Mouse (Mus musculus) retina, postnatal 1 day (tissue): ENCODE results near the gene Foxj1.

Experiments used
- DNase-seq: peaks from one replicate; pipeline ENCODE4 v3.0.0-alpha.2; 2012

Gene Foxj1

DNA sequence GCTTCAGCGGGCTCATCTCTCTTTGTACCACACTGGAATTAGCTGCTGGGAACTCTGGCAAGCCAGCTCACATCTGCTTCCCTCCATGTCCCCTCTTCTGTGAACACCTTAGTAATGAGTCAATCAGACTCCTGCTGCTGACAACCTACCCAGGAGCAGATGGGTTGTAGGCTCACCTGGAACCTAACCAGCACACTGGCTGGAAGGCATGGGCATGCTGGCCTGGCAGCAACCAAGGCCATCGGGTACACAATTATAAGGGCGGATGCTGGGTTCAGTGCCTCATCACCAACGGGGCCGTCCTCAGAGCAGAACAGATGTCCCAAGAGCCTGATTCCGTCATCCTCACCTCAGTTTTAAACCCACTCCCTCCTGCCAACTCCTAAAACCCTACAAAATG lies 36.6 kb downstream of the Foxj1 start:
- no peak for DNase-seq

DNA sequence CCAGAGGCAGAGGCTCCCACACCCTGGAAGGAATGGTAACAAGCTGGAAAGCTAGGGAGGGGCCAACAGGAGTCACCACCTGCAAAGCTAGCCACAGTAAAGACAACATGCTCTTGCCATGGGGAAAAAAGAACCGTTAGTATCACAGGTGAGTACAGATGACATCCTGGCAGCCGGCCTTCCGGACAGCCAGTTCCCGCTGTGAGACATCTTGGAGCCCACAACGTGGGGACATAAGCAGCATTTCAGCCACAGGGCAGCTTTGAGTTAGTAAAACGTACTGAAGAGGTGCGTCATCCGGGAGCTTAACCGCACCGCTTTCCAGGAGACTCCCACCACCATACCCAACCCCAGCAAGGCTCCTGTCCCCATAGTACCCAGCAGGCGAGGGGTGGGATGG lies 37.0 kb downstream of the Foxj1 start:
- no peak for DNase-seq

DNA sequence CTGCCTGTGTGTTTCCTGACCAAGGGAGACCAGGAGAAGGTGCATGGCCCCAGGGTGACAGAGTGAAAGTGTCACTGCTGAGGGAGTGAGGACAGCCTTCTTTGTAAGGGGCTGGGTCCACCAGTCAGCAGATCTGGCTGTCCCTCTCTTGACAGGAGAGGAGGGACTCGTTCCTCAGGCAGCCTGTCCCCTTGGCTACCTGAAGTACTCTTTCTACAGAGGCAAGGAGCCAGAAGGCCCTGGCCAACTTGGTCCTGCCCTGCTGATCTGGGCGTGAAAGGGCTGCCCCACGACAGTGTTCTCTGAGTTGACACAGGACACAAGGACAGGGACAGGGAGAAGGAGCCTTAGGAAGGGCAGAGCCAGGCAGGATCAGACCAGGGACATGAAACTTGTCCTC lies 38.2 kb downstream of the Foxj1 start:
- no peak for DNase-seq

GRCm38 (mm10) chr11:116296191-116296734 lies 38.9 kb downstream of the Foxj1 start:
- DNase-seq = no peak

DNA sequence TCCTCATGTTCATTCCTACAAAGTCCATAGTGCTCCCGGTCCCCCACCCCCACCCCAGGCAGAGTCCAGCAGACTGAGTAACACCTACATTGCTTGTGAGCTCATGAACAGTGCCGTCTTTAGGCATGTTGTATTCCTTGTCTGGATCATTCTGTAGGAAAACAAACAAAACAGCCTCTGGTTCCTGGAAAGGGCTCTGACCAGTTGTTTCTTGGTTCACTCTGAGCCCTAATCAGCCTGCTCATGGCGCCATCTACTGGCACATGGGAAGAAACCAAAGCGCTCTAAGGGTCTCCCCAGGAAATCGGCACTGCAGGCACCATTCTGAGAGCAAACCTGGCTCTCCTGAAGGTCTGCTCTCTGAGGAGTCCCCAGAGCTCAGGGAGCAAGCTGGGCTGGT lies 40.9 kb downstream of the Foxj1 start:
- DNase-seq = peak; percentile 83

DNA sequence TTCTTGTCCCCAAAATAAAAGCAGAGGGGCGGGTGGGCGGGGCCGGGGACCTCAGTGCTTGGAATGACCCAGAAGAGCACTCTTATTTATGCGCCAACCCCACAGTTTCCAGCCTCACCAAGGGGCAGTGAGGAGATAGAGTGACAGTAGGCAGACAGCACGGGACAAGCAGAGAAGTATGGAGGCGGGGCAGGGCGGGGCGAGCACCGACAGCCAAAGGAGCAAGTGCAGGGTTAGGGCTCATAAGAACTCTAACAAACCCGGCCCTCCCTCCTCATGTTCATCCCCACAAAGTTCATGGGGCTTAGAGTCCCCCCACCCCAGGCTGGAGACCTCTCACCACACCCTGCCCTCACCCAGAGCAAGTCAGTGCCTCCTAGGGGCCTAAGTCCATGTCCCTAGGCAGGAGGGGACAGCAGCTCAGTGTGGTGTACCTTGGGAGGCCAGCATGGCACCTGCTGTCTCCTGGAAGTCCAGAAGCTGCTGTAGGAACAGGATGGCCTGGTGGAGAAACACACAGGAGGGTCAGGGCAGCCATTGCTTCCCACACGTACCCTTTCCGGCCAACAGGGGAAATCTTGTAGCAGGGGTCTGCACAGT lies 41.6 kb downstream of the Foxj1 start:
- no peak for DNase-seq

DNA sequence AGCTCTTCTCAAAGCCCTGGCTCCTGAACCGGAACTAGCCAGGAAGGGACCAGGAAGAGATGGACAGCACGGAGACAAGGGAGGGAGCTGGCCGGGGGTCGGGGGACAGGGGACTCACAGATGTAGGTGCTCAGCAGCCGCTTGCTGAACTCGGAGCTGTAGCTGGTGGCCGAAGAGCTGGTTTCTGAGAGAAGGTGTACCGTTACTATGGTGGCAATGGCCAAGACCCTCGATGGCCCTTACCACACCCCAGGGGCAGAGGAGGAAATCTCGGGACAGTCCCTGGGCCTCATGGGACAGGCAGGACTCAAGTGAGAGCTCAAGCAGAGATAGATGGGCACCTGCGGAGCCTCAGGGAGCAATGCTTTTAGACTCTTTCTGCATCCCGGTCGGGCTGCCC lies 42.8 kb downstream of the Foxj1 start:
- no peak for DNase-seq

- DNase-seq = no peak
Observed at GRCm38 (mm10) chr11:116290556-116290955, 44.6 kb downstream of the Foxj1 start.

DNA sequence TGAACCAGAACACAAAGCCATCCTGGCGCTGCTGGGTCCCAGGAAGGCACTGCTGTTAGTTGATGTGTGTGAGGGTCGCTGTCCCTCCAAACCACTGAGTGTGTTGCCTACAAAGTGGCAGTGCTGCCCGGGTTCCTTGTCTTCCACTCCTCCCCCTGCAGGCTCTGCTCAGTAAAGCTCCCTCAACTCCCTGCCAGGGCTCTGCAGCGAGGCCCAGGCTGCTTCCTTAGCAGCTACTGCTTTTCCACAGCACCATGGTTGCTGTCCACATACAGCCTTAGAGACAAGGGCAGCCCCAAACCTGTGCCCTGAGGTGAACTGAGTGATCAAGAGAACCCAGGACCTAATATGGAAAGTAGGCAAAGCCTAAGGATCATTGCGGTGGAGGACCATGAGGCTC lies 47.8 kb downstream of the Foxj1 start:
- no peak for DNase-seq

- peak; percentile 49 for DNase-seq
Observed at GRCm38 (mm10) chr11:116285770-116286191, 49.4 kb downstream of the Foxj1 start.

DNA sequence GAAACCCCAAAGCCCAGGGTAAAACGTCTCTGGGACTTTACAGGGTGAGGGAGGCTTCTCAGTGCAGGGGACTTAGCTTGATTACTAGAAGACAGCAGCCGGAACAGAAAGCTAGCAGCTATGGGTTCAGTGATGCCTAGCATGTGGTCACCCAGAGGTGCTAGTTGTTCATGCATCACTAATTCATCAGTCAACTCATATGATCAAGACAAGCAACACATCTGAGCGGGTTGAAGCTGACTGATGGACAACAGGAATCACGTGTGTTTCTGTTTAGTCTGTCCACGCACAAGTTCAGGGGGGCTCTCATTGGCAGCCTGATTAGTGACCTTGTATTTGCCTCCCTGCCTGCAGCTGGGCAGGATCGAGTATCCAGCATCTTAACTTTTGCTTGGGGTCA lies 51.2 kb downstream of the Foxj1 start:
- no peak for DNase-seq

GRCm38 (mm10) chr11:116282912-116283521 lies 52.2 kb downstream of the Foxj1 start:
- peak; percentile 18 for DNase-seq

DNA sequence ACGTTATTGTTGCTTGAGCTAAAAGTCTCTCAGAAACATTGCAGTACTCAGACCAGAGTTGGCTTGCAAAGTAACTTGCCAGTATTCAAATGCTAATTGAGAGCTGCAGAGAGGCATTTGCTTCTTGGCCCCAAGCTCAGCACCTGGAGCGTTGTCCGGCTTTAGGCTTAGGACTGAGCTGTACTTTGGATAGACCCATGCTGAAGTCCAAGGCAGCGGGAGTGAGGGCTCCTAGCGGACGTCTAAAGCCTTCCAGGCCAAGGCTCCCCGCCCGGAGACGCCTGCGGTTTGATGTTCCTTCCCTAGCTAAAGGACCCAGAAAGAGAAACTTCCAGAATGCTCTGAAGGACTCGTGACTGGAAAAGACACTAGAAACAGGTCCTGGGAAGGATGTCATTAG lies 53.1 kb downstream of the Foxj1 start:
- peak; percentile 14 for DNase-seq

GRCm38 (mm10) chr11:116281671-116282070 lies 53.5 kb downstream of the Foxj1 start:
- DNase-seq = no peak

GRCm38 (mm10) chr11:116280751-116281663 lies 54.2 kb downstream of the Foxj1 start, which contains the start of gene Galr2:
Gene Galr2, plus strand, starts transcription at chr11:116280939.
- DNase-seq = peak; percentile 43
